Mouse (Mus musculus) stomach, embryonic 14.5 days (tissue): Measurements from ENCODE around the gene Smarcb1. TPM values are rescaled to one million over a fixed set of nuclear protein-coding genes. Genes with fewer than 3 reads are reported as not detected.

Experiments used
- ATAC-seq: fragments of 200-750 bp; cut with Nextera tagmentation; 2 replicates; pipeline ENCODE4 v1.8.0; 2017; ENCODE audit warnings: low read depth, moderate TSS enrichment; ENCODE audit not compliant: insufficient number of reproducible peaks, insufficient read depth, low FRiP score
- H3K27ac ChIP-seq: fragments of 300-500 bp; sonication (generic); 2 replicates; pipeline ENCODE4 v1.5.1; 2014; ENCODE audit warnings: mild to moderate bottlenecking, low read length, moderate library complexity, mixed read lengths
- H3K27me3 ChIP-seq: fragments of 300-500 bp; sonication (generic); 2 replicates; pipeline ENCODE4 v1.6.1; 2014; ENCODE audit warnings: low read length, control low read depth, mixed read lengths; ENCODE audit not compliant: control insufficient read depth, insufficient read depth
- H3K36me3 ChIP-seq: fragments of 300-500 bp; sonication (generic); 2 replicates; pipeline ENCODE4 v1.6.1; 2014; ENCODE audit warnings: mild to moderate bottlenecking, control low read depth, low read length, moderate library complexity, mixed read lengths; ENCODE audit not compliant: control insufficient read depth, insufficient read depth
- H3K4me1 ChIP-seq: fragments of 300-500 bp; sonication (generic); 2 replicates; pipeline ENCODE4 v1.6.1; 2014; ENCODE audit warnings: low read length, control low read depth, mixed read lengths; ENCODE audit not compliant: control insufficient read depth, insufficient read depth
- H3K4me2 ChIP-seq: fragments of 300-500 bp; sonication (generic); replicated peaks from 2 replicates; pipeline ENCODE4 v1.6.1; 2014; ENCODE audit warnings: low read depth, low read length, control low read depth
- H3K4me3 ChIP-seq: fragments of 300-500 bp; sonication (generic); 2 replicates; pipeline ENCODE4 v1.5.1; 2014; ENCODE audit warnings: low read depth, low read length, control low read depth
- H3K9ac ChIP-seq: fragments of 300-500 bp; sonication (generic); replicated peaks from 2 replicates; pipeline ENCODE4 v1.6.1; 2014; ENCODE audit warnings: low read depth, mild to moderate bottlenecking, control low read depth, low read length, moderate library complexity, mixed read lengths
- H3K9me3 ChIP-seq: fragments of 300-500 bp; sonication (generic); 2 replicates; pipeline ENCODE4 v1.6.1; 2016; ENCODE audit warnings: low read depth, low read length, control low read depth; ENCODE audit not compliant: control insufficient read depth
- WGBS: fragments of 180-500 bp; shearing (Covaris S2); extraction: QIAGEN DNeasy Blood & Tissue Kit; methylation state at CpG from one replicate; pipeline ENCODE4 v1.1.7; 2014; 5-methylcytosine and 5-hydroxymethylcytosine counted together
- polyA plus RNA-seq: library from polyadenylated mRNA; unstranded; fragments of >200 nt; fragmentation: Nextera tagmentation; extraction: Ambion mirVana; gene quantifications from 2 replicates; pipeline ENCODE4 v1.2.1, GENCODE M21; 2014

Gene Smarcb1
- polyA plus RNA-seq, 1 experiment from 2014 or later: 197 TPM

- 68% methylated on average over 3 of the region's 3 CpGs for WGBS
- H3K36me3 ChIP-seq: peaks cover 80% of the 10 kb centered on the region
- no peaks in the 10 kb centered on the region for H3K4me1 ChIP-seq
- H3K9me3 ChIP-seq: no peaks in the 10 kb centered on the region
- no peaks in the 10 kb centered on the region for H3K27me3 ChIP-seq
- H3K4me2 ChIP-seq: no peak overlapping the region
- no peak overlapping the region for H3K27ac ChIP-seq
- no peak overlapping the region for H3K4me3 ChIP-seq
- H3K9ac ChIP-seq: no peak overlapping the region
- no peak for ATAC-seq
Measured at GRCm38 (mm10) chr10:75898846-75899245, 22.6 kb downstream of the Smarcb1 start.

DNA sequence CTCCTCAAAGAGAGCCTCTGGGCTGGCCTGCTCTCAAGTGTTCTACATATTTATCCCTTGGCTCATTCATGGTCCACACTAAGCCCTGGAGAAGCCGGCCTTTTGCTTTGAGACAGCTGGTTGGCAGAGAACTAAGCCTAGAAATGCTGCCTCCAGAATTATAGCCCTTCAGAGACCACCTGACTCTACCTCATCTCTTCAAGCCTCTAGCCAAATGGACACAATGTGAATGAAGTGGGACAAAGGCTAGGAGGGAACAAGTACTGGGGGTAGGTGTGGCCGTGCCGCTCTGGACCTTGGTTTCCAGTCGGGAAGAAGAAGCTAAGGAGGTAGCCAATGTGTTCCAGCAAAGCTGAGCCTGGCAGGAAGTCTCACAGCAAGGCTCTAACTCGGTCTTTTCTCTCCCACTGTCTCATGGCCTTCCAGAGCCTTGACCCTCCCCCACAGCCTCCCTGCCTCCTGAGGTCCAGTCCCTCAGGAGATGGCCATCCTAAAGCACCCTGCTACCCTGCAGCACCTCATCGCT, 23.3 kb downstream of the Smarcb1 start:
- Histone ChIP-seq H3K4me3 (no peak overlapping the region), H3K9me3 (no peaks in the 10 kb centered on the region), H3K4me1 (0 out of 2 replicates have a peak, but pooled peaks cover 5% of the 10 kb centered on the region), H3K27ac (no peak overlapping the region), H3K9ac (no peak overlapping the region), H3K4me2 (no peak overlapping the region), H3K36me3 (peaks cover 73% of the 10 kb centered on the region), H3K27me3 (no peaks in the 10 kb centered on the region)
- no peak for ATAC-seq
- WGBS: 76% methylated on average over 6 of the region's 6 CpGs

GRCm38 (mm10) chr10:75897373-75897772, 24.0 kb downstream of the Smarcb1 start:
- peaks cover 65% of the 10 kb centered on the region for H3K36me3 ChIP-seq
- H3K9ac ChIP-seq: no peak overlapping the region
- 49% methylated on average over 6 of the region's 6 CpGs for WGBS
- no peak overlapping the region for H3K4me3 ChIP-seq
- no peaks in the 10 kb centered on the region for H3K27me3 ChIP-seq
- peaks cover 9% of the 10 kb centered on the region; the same call in 1 of the 2 replicates for H3K4me1 ChIP-seq
- no peak overlapping the region for H3K4me2 ChIP-seq
- H3K27ac ChIP-seq: no peak overlapping the region
- no peaks in the 10 kb centered on the region for H3K9me3 ChIP-seq
- no peak for ATAC-seq

DNA sequence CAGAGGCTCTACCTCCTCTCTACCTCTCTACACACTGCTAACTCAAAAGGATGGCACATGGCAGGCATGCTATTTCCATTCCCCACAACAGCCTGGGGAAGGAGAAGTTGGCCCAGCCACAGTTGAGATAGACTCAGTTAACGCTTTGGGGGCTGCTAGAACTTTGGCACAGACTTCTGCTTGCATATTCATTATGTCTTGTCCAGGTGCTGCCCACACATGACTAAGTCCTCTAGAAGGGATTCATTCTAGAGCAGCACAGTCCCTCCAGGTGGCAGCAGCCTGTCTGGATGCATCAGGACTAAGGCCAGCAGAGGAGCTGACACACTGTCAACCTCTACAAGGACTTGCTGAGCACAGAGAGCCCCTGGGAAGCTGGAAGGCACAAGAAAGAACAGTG, 25.2 kb downstream of the Smarcb1 start:
- Histone ChIP-seq H3K36me3 (peaks cover 54% of the 10 kb centered on the region), H3K4me2 (no peak overlapping the region), H3K9me3 (no peaks in the 10 kb centered on the region), H3K27ac (no peak overlapping the region), H3K4me1 (peaks cover 9% of the 10 kb centered on the region; the same call in 1 of the 2 replicates), H3K27me3 (no peaks in the 10 kb centered on the region), H3K4me3 (no peak overlapping the region), H3K9ac (no peak overlapping the region)
- no peak for ATAC-seq
- 97% methylated on average over 1 of the region's 1 CpGs for WGBS

DNA sequence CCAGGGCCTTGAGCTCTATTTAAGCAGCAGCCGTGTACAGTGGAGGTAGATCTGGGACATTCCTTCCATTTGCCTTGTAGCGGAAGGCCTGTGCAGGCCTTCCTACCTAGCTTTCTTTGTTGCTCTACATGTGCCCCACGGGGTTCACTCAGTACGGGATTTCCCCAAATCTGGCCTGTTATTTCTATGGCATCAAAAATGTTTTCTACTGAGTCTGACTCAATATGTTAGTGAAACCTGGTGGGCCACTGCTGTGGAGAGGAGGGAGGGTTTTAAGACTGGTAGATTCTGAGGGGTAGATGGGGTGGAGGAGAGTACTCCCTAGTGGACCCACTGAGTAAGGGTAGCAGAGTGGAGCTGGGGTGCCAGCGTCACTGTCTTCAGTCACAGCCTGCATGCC, 25.7 kb downstream of the Smarcb1 start:
- Histone ChIP-seq H3K27ac (no peak overlapping the region), H3K9me3 (no peaks in the 10 kb centered on the region), H3K27me3 (no peaks in the 10 kb centered on the region), H3K4me3 (no peak overlapping the region), H3K4me2 (no peak overlapping the region), H3K36me3 (peaks cover 49% of the 10 kb centered on the region), H3K4me1 (peaks cover 9% of the 10 kb centered on the region; the same call in 1 of the 2 replicates), H3K9ac (no peak overlapping the region)
- no peak for ATAC-seq
- 93% methylated on average over 5 of the region's 5 CpGs for WGBS

- Histone ChIP-seq H3K4me3 (no peak overlapping the region), H3K9ac (no peak overlapping the region), H3K27me3 (no peaks in the 10 kb centered on the region), H3K36me3 (peaks cover 42% of the 10 kb centered on the region), H3K9me3 (no peaks in the 10 kb centered on the region), H3K27ac (no peak overlapping the region), H3K4me1 (peaks cover 9% of the 10 kb centered on the region; the same call in 1 of the 2 replicates), H3K4me2 (no peak overlapping the region)
- no peak for ATAC-seq
- WGBS: 70% methylated on average over 6 of the region's 6 CpGs
Measured at GRCm38 (mm10) chr10:75894601-75895000, 26.8 kb downstream of the Smarcb1 start.

- Histone ChIP-seq H3K9ac (no peak within 1 kb of the TSS), H3K4me2 (peak within 1 kb of the TSS; percentile 82), H3K4me1 (peaks cover 9% of the 10 kb centered on the region; the same call in 1 of the 2 replicates), H3K4me3 (peak within 1 kb of the TSS; percentile 33), H3K27ac (no peak within 1 kb of the TSS), H3K27me3 (no peaks in the 10 kb centered on the region), H3K36me3 (peaks cover 28% of the 10 kb centered on the region), H3K9me3 (no peaks in the 10 kb centered on the region)
- under 1% methylated on average over 50 of the region's 51 CpGs for WGBS
- ATAC-seq: peak; percentile 99
Measured at GRCm38 (mm10) chr10:75893089-75893750, 28.2 kb downstream of the Smarcb1 start, which contains the start of gene Derl3. Derl3 (plus strand) TSS chr10:75893413.

DNA sequence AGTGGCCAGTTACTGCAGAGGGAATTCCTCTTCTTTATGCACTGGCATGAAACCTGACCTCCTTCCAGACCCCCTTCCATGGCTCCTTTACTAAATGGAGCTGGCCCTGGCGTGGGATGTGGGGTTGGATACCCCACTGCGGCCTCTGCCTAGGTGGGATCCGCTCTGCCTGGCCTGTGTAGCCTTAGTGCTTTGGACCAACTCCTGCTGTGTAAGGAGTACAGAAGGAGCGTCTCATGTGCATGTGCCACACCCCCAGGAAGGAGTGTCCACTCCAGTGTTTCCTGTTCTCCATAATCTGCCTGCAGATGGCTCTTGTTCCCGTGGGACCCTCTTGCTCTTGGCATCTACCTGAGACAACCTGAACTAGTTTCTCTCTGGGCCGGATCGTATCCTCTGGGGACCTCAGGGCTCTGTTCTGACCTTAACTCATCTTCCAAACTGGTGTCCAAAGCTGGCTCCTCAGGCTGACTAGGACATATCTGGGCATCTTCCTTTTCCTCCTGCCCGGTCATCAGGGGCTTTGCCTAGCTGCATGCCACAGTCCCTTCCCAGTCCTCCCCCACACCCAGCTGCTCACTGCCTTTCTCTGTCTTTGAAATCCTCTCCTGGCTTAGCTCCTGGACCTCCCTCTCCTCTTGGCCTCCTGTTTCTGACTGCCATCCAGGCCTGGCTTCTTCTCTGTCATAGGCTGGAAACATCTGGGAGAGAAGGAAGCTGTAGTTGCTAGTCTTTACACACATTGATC, 31.8 kb downstream of the Smarcb1 start:
- H3K9ac ChIP-seq: no peak overlapping the region
- H3K4me3 ChIP-seq: no peak overlapping the region
- no peak overlapping the region for H3K4me2 ChIP-seq
- WGBS: 43% methylated on average over 8 of the region's 8 CpGs
- H3K4me1 ChIP-seq: peaks cover 9% of the 10 kb centered on the region; the same call in 1 of the 2 replicates
- no peak overlapping the region for H3K27ac ChIP-seq
- no peaks in the 10 kb centered on the region for H3K36me3 ChIP-seq
- no peak for ATAC-seq
- H3K9me3 ChIP-seq: no peaks in the 10 kb centered on the region
- no peaks in the 10 kb centered on the region for H3K27me3 ChIP-seq
